Mouse (Mus musculus) spleen, adult 2 months (tissue): ENCODE measurements around the gene Kng2.

Experiments
- CTCF ChIP-seq: fragments of 200-500 bp; IDR thresholded peaks from 2 replicates; pipeline ENCODE4 v1.5.1; 2011; ENCODE audit warnings: mild to moderate bottlenecking, inconsistent platforms; ENCODE audit not compliant: insufficient read depth, insufficient read length, insufficient replicate concordance; ENCODE audit errors: extremely low read depth
- POLR2A ChIP-seq: fragments of 200-500 bp; IDR thresholded peaks from 2 replicates; pipeline ENCODE4 v1.6.1; 2011; ENCODE audit warnings: low read depth, low read length, inconsistent platforms

GRCm38 (mm10) chr16:23033673-23034072 is 4.4 kb upstream of the Kng2 start:
- TF ChIP-seq CTCF (no peak), POLR2A (no peak)
